Mouse (Mus musculus) liver, embryonic 11.5 days (tissue): ENCODE data around the gene Ppif. TPM values are rescaled to one million over a fixed set of nuclear protein-coding genes. Genes with fewer than 3 reads are reported as not detected.

ENCODE experiments used
- ATAC-seq: fragments of 200-750 bp; cut with Nextera tagmentation; replicated peaks from 2 replicates; pipeline ENCODE4 v1.8.0; 2017; ENCODE audit warnings: moderate number of reproducible peaks, mild to moderate bottlenecking, moderate TSS enrichment, moderate library complexity; ENCODE audit not compliant: low FRiP score
- DNase-seq: peaks from one replicate; pipeline ENCODE4 v3.0.0-alpha.2; 2017; ENCODE audit warnings: low spot score
- H3K27ac ChIP-seq: fragments of 300-500 bp; sonication (generic); 2 replicates; pipeline ENCODE4 v1.5.1; 2014; ENCODE audit warnings: mild to moderate bottlenecking, low read depth, low read length, control low read depth
- H3K27me3 ChIP-seq: fragments of 300-500 bp; sonication (generic); replicated peaks from 2 replicates; pipeline ENCODE4 v1.6.1; 2014; ENCODE audit warnings: low read length, mixed read lengths; ENCODE audit not compliant: control insufficient read depth, insufficient read depth
- H3K36me3 ChIP-seq: fragments of 300-500 bp; sonication (generic); 2 replicates; pipeline ENCODE4 v1.6.1; 2014; ENCODE audit warnings: mild to moderate bottlenecking, low read length, moderate library complexity, mixed read lengths; ENCODE audit not compliant: control insufficient read depth, insufficient read depth
- H3K4me1 ChIP-seq: fragments of 300-500 bp; sonication (generic); replicated peaks from 2 replicates; pipeline ENCODE4 v1.6.1; 2014; ENCODE audit warnings: low read length, mixed read lengths; ENCODE audit not compliant: control insufficient read depth, insufficient read depth
- H3K4me2 ChIP-seq: fragments of 300-500 bp; sonication (generic); 2 replicates; pipeline ENCODE4 v1.6.1; 2014; ENCODE audit warnings: mild to moderate bottlenecking, control low read depth, moderate library complexity
- H3K4me3 ChIP-seq: fragments of 300-500 bp; sonication (generic); 2 replicates; pipeline ENCODE4 v1.5.1; 2014; ENCODE audit warnings: low read depth, low read length, control low read depth
- H3K9ac ChIP-seq: fragments of 300-500 bp; sonication (generic); 2 replicates; pipeline ENCODE4 v1.6.1; 2014; ENCODE audit warnings: low read depth, low read length, control low read depth
- H3K9me3 ChIP-seq: fragments of 300-500 bp; sonication (generic); 2 replicates; pipeline ENCODE4 v1.6.1; 2016; ENCODE audit warnings: low read length, inconsistent platforms, mixed read lengths; ENCODE audit not compliant: control insufficient read depth
- WGBS: fragments of 180-500 bp; shearing (Covaris S2); extraction: QIAGEN DNeasy Blood & Tissue Kit; methylation state at CpG from one replicate; pipeline ENCODE4 v1.1.7; 2014; 5-methylcytosine and 5-hydroxymethylcytosine counted together
- polyA plus RNA-seq: library from polyadenylated mRNA; unstranded; fragments of >200 nt; fragmentation: Nextera tagmentation; extraction: Ambion mirVana; gene quantifications from 2 replicates; pipeline ENCODE4 v1.2.1, GENCODE M21; 2014

Gene Ppif
- 96.3 and 97.0 TPM in 2 replicates for polyA plus RNA-seq

GRCm38 (mm10) chr14:25693888-25694568 lies at the start of gene Ppif:
Gene Ppif (plus strand): TSS chr14:25694154.
- Histone ChIP-seq H3K27ac (peak within 1 kb of the TSS; percentile 62), H3K4me1 (peaks cover 24% of the 10 kb centered on the region), H3K4me2 (peak within 1 kb of the TSS; percentile 96), H3K4me3 (peak within 1 kb of the TSS; percentile 95), H3K27me3 (no peaks in the 10 kb centered on the region), H3K9ac (peak within 1 kb of the TSS; percentile 85), H3K9me3 (no peaks in the 10 kb centered on the region), H3K36me3 (peaks cover 18% of the 10 kb centered on the region)
- under 1% methylated on average over 70 of the region's 70 CpGs for WGBS
- ATAC-seq (peak; percentile 94), DNase-seq (peak; percentile 96)

DNA sequence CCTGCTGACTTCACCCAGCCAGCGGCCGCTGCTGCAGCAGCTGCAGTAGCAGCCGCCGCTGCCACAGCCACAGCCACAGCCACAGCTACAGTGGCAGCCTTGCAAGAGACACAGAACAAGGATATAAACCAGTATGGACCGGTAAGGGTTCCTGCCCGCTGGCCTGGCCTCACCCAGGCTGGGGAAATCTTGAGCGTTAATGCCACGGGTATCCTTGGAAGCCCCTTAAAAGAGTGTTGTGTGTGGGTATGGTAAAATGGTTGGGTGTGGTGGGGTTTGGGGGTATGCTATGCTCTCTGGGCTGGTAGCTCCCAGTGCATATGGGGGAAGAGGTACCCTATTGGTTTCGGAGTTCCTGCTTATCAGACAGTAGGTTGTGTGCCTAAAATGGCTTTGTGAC lies 48.2 kb upstream of the Ppif start:
- H3K36me3 ChIP-seq: peaks cover 45% of the 10 kb centered on the region
- no peak overlapping the region for H3K27ac ChIP-seq
- H3K9me3 ChIP-seq: no peaks in the 10 kb centered on the region
- WGBS: 88% methylated on average over 9 of the region's 9 CpGs
- no peaks in the 10 kb centered on the region; the same call in 1 of the 2 replicates for H3K4me1 ChIP-seq
- H3K4me2 ChIP-seq: no peak overlapping the region
- no peak overlapping the region for H3K9ac ChIP-seq
- H3K4me3 ChIP-seq: no peak overlapping the region
- DNase-seq (no peak), ATAC-seq (no peak)
- no peaks in the 10 kb centered on the region for H3K27me3 ChIP-seq

GRCm38 (mm10) chr14:25646161-25646621 lies 47.8 kb upstream of the Ppif start:
- no peak overlapping the region for H3K27ac ChIP-seq
- no peaks in the 10 kb centered on the region for H3K27me3 ChIP-seq

DNA sequence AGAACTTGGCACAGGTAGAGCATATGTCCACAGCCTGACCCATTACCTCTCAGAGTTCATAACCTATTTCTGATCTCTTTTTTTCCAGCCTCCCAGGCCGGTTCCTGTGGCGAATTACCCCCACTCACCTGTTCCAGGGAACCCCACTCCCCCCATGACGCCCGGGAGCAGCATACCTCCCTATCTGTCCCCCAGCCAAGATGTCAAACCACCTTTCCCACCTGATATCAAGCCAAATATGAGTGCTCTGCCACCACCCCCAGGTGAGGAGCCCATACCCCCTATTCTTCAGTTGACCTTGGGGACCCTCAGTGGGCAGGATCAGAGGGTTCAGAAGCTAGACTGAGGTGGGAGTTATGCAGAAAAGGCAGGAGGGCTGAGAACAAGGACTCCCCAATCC lies 42.8 kb upstream of the Ppif start:
- H3K4me2 ChIP-seq: no peak overlapping the region
- H3K27ac ChIP-seq: no peak overlapping the region
- no peak for DNase-seq
- peaks cover 69% of the 10 kb centered on the region for H3K36me3 ChIP-seq
- H3K9me3 ChIP-seq: no peaks in the 10 kb centered on the region
- no peak overlapping the region for H3K4me3 ChIP-seq
- H3K4me1 ChIP-seq: no peaks in the 10 kb centered on the region
- H3K9ac ChIP-seq: no peak overlapping the region
- ATAC-seq: no peak
- H3K27me3 ChIP-seq: no peaks in the 10 kb centered on the region
- WGBS: 93% methylated on average over 4 of the region's 4 CpGs

More at GRCm38 (mm10) chr14:25646161-25646621, 47.8 kb upstream of the Ppif start:
- Histone ChIP-seq H3K9me3 (no peaks in the 10 kb centered on the region), H3K4me2 (no peak overlapping the region), H3K36me3 (peaks cover 48% of the 10 kb centered on the region), H3K9ac (no peak overlapping the region), H3K4me1 (no peaks in the 10 kb centered on the region; the same call in 1 of the 2 replicates), H3K4me3 (no peak overlapping the region)
- DNase-seq (no peak), ATAC-seq (no peak)
- 38% methylated on average over 2 of the region's 2 CpGs for WGBS

DNA sequence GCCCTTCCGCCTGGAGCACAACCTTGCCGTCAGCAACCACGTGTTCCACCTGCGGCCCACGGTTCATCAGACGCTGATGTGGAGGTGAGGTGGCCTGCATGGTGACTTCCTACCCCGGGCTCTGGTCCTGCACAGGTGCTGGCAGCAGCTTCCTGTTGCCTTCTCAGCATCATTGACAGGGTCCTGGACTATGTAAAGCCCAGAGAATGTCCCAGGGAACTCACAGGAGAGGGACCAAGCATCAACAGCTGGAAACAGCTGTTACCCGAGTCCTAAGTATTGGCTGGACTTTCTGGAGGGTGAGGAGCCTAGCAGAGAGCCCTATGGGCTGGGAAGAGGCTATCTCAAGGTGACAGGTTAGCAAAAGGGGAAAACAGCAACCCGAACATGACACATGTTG lies 42.0 kb upstream of the Ppif start:
- Histone ChIP-seq H3K4me3 (no peak overlapping the region), H3K4me2 (no peak overlapping the region), H3K27ac (no peak overlapping the region), H3K9me3 (no peaks in the 10 kb centered on the region), H3K4me1 (no peaks in the 10 kb centered on the region), H3K36me3 (peaks cover 77% of the 10 kb centered on the region), H3K27me3 (no peaks in the 10 kb centered on the region), H3K9ac (no peak overlapping the region)
- no peak for ATAC-seq
- 83% methylated on average over 9 of the region's 9 CpGs for WGBS
- no peak for DNase-seq

DNA sequence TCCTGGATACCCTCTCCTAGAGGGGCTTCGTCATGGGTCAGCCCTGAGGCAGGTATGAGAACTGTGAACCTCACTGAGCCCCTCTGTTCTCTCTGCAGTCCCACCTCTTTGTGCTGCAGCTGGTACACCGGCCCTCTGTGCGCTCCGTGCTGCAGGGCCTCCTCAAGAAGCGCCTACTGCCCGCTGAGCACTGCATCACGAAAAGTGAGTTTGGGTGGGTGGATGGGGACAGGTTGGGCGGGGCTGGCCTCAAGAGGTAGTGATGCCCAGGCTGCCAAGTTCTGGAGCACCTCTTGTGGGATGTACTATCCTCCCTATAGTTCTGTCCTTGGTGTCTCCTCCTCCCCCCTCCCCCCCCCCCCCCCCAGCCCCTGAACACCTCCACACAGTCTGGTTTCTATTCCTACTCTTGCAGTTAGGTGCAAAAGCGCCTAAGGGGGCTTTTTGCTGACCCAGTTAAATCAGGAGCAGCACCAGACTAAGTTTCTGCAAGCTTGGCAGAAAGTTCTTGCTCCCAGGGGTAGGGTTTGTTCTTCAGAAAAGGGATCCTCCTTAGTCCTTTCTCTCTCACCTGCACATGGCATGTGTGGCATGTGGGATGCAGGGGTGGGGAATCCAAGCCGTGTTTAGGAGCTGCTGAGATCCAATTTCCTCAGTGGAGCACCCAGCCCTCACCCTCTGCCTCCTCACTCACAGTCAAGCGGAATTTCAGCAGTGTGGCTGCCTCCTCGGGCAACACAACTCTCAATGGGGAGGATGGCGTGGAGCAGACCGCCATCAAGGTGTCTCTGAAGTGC lies 39.4 kb upstream of the Ppif start:
- Histone ChIP-seq H3K4me2 (no peak overlapping the region), H3K9ac (no peak overlapping the region), H3K4me3 (no peak overlapping the region), H3K4me1 (no peaks in the 10 kb centered on the region), H3K27me3 (no peaks in the 10 kb centered on the region), H3K27ac (no peak overlapping the region), H3K9me3 (no peaks in the 10 kb centered on the region), H3K36me3 (peaks cover 79% of the 10 kb centered on the region)
- no peak for DNase-seq
- no peak for ATAC-seq
- 85% methylated on average over 14 of the region's 14 CpGs for WGBS

DNA sequence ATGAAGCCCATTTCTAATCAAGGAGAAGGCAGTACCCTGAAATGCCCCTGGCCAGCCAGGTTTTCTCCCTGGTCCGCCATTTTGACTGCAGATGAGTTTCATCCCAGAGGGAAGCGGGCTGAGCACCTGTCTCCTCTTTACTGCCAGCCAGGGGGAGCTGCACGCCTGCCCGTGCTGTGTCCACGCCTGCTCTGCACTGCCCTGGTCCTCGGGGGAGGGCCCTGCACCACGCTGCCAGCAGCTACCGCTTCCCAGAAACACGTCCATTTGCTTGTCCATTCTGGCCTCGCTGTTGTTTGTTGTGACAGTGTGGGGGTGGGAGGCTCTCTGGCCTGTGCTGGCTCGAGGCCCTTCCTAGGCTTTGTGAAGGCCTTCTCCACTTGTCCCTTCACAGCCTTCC lies 33.3 kb upstream of the Ppif start:
- H3K4me1 ChIP-seq: no peaks in the 10 kb centered on the region
- ATAC-seq: no peak; the same call in 1 of the 2 replicates
- peaks cover 71% of the 10 kb centered on the region for H3K36me3 ChIP-seq
- H3K9me3 ChIP-seq: no peaks in the 10 kb centered on the region
- H3K4me2 ChIP-seq: no peak overlapping the region
- WGBS: 77% methylated on average over 11 of the region's 11 CpGs
- H3K27ac ChIP-seq: no peak overlapping the region
- no peak overlapping the region for H3K9ac ChIP-seq
- H3K4me3 ChIP-seq: no peak overlapping the region
- DNase-seq: no peak
- H3K27me3 ChIP-seq: no peaks in the 10 kb centered on the region

- Histone ChIP-seq H3K4me2 (no peak overlapping the region), H3K9ac (no peak overlapping the region), H3K36me3 (peaks cover 65% of the 10 kb centered on the region), H3K9me3 (no peaks in the 10 kb centered on the region), H3K4me1 (no peaks in the 10 kb centered on the region), H3K27ac (peak overlapping the region; percentile 4; the same call in 1 of the 2 replicates), H3K4me3 (no peak overlapping the region), H3K27me3 (no peaks in the 10 kb centered on the region)
- DNase-seq (no peak), ATAC-seq (no peak)
- WGBS: 74% methylated on average over 17 of the region's 17 CpGs
Measured at GRCm38 (mm10) chr14:25661185-25661920, 32.6 kb upstream of the Ppif start.
